Mouse (Mus musculus) heart, embryonic 15.5 days (tissue): ENCODE data around the gene Mob3b. TPM values are rescaled to one million over a fixed set of nuclear protein-coding genes. Genes with fewer than 3 reads are reported as not detected.

Experiments
- ATAC-seq: fragments of 200-750 bp; cut with Nextera tagmentation; replicated peaks from 2 replicates; pipeline ENCODE4 v1.8.0; 2017; ENCODE audit warnings: low read depth, moderate TSS enrichment; ENCODE audit not compliant: insufficient number of reproducible peaks, insufficient read depth, low FRiP score
- H3K27ac ChIP-seq: fragments of 300-500 bp; sonication (generic); 2 replicates; pipeline ENCODE4 v1.5.1; 2015; ENCODE audit warnings: mild to moderate bottlenecking, inconsistent platforms
- H3K27me3 ChIP-seq: fragments of 300-500 bp; sonication (generic); 2 replicates; pipeline ENCODE4 v1.6.1; 2015; ENCODE audit warnings: inconsistent platforms
- H3K36me3 ChIP-seq: fragments of 300-500 bp; sonication (generic); 2 replicates; pipeline ENCODE4 v1.6.1; 2015; ENCODE audit warnings: mild to moderate bottlenecking, inconsistent platforms
- H3K4me1 ChIP-seq: fragments of 300-500 bp; sonication (generic); replicated peaks from 2 replicates; pipeline ENCODE4 v1.6.1; 2015; ENCODE audit warnings: inconsistent platforms
- H3K4me2 ChIP-seq: fragments of 300-500 bp; sonication (generic); 2 replicates; pipeline ENCODE4 v1.6.1; 2015; ENCODE audit warnings: inconsistent platforms, mild to moderate bottlenecking, moderate library complexity
- H3K4me3 ChIP-seq: fragments of 300-500 bp; sonication (generic); 2 replicates; pipeline ENCODE4 v1.5.1; 2015; ENCODE audit warnings: mild to moderate bottlenecking, inconsistent platforms
- H3K9ac ChIP-seq: fragments of 300-500 bp; sonication (generic); 2 replicates; pipeline ENCODE4 v1.6.1; 2015; ENCODE audit warnings: mild to moderate bottlenecking, inconsistent platforms
- H3K9me3 ChIP-seq: fragments of 300-500 bp; sonication (generic); replicated peaks from 2 replicates; pipeline ENCODE4 v1.6.1; 2016; ENCODE audit warnings: inconsistent platforms
- WGBS: fragments of 180-500 bp; shearing (Covaris S2); methylation state at CpG from one replicate; pipeline ENCODE4 v1.1.7; 2015; ENCODE audit warnings: mixed read lengths; 5-methylcytosine and 5-hydroxymethylcytosine counted together
- polyA plus RNA-seq: library from polyadenylated mRNA; unstranded; fragments of >200 nt; fragmentation: Nextera tagmentation; extraction: Ambion mirVana; gene quantifications from 2 replicates; pipeline ENCODE4 v1.2.1, GENCODE M21; 2015

Mob3b gene
- polyA plus RNA-seq, 1 experiment from 2014 or later: 4.1 TPM

DNA sequence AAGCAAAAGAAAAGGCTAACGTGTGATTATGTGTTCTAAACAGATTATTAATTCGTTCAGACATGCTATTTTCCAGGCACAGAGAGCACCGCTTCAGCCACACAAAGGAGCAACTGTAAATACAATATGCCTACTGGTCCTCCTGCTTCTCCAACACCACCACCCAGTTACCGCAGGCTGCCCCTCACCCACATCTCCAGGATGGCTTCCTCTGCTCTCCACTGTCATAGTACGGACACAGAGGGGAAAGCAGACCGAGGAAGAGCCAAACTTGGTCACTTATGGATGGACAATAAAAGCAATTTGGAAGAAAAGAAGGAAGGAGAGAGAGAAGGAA, 163.7 kb downstream of the Mob3b start:
- H3K4me3 ChIP-seq: no peak overlapping the region
- H3K36me3 ChIP-seq: no peaks in the 10 kb centered on the region
- no peak for ATAC-seq
- no peak overlapping the region for H3K27ac ChIP-seq
- H3K4me1 ChIP-seq: peaks cover 14% of the 10 kb centered on the region
- H3K4me2 ChIP-seq: peak overlapping the region; percentile 33; the same call in 1 of the 2 replicates
- no peaks in the 10 kb centered on the region for H3K9me3 ChIP-seq
- WGBS: 57% methylated on average over 6 of the region's 6 CpGs
- no peak overlapping the region for H3K9ac ChIP-seq
- H3K27me3 ChIP-seq: 0 out of 2 replicates have a peak, but pooled peaks cover 9% of the 10 kb centered on the region

GRCm38 (mm10) chr4:34992866-34993638, 164.2 kb downstream of the Mob3b start:
- ATAC-seq: no peak
- H3K4me3 ChIP-seq: no peak overlapping the region
- WGBS: 39% methylated on average over 22 of the region's 22 CpGs

DNA sequence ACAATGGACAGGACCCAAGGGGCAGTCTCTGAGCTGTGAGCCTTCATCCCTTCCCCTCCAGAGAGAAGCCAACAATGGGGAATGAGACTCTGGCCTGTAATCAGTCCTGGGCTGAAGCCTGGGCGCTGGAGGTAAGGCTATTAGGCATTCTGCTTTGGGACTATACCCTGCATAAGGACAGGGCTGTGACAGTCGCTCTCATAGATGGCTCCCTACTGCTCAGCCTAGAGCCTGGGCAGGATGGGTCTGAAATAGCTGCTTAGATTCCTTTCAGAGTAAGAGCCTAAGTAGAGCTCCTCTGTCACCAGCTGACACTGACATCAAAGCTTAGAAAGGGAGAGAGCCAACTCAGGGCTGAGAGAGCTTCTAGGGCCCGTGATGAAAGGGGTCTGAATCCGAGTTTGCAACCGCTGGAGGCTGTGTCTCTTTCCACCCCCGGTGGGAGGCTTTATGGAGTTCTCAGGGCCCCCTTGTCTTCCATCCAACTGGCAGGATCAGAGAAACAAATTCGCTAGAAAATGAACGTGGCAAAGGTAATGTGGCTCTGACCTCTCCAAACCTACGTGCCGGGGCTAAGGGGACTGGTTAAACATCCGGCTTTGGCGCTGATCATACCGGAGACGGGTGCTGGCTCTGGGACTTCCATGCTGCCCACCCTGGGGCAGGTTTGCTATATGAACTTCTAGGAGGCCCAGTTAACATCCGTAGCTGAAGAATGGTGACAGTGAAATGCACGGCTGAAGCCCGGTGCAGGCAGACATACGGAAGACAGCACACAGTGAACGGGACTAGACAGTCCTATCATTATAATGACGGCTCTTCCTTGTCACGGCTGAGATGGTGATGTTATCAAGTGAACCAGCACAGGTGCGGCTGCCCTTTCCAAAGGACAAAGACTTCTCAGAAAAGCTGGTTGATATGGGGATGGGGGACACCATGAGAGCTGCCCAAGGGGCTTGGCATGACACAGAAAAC, 165.1 kb downstream of the Mob3b start:
- Histone ChIP-seq H3K27ac (no peak overlapping the region), H3K36me3 (no peaks in the 10 kb centered on the region), H3K9me3 (no peaks in the 10 kb centered on the region), H3K9ac (no peak overlapping the region), H3K4me3 (no peak overlapping the region), H3K4me2 (no peak overlapping the region), H3K4me1 (peaks cover 14% of the 10 kb centered on the region), H3K27me3 (0 out of 2 replicates have a peak, but pooled peaks cover 9% of the 10 kb centered on the region)
- ATAC-seq: no peak
- WGBS: 58% methylated on average over 22 of the region's 22 CpGs

More at GRCm38 (mm10) chr4:34992866-34993638, 164.2 kb downstream of the Mob3b start:
- H3K27me3 ChIP-seq: 0 out of 2 replicates have a peak, but pooled peaks cover 9% of the 10 kb centered on the region
- H3K4me2 ChIP-seq: peak overlapping the region; percentile 33; the same call in 1 of the 2 replicates
- peaks cover 14% of the 10 kb centered on the region for H3K4me1 ChIP-seq
- no peak overlapping the region for H3K9ac ChIP-seq
- H3K36me3 ChIP-seq: no peaks in the 10 kb centered on the region
- H3K27ac ChIP-seq: no peak overlapping the region
- H3K9me3 ChIP-seq: no peaks in the 10 kb centered on the region

DNA sequence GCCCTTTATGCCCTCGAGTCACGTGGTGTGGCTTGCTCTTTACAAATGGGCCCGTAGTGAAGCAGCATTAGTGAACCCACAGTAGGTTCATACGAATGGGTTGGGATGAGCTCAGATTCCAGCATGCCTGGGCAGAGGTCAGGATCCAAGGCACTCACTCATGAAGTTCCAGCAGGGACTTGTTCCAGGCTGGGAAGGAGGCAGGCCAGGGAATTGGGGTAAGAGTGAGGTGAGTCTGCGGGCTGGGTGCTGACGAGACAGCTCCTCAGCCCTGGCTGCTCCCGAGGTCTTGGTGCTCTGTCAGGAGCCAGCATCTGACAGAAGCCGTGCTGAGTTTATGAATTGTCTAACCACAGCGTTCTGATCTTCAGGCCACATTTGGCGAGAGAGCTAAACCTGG, 166.2 kb downstream of the Mob3b start:
- Histone ChIP-seq H3K27ac (no peak overlapping the region), H3K4me3 (no peak overlapping the region), H3K4me2 (no peak overlapping the region), H3K36me3 (no peaks in the 10 kb centered on the region), H3K4me1 (peaks cover 14% of the 10 kb centered on the region), H3K9me3 (no peaks in the 10 kb centered on the region), H3K9ac (no peak overlapping the region), H3K27me3 (0 out of 2 replicates have a peak, but pooled peaks cover 9% of the 10 kb centered on the region)
- 44% methylated on average over 10 of the region's 10 CpGs for WGBS
- no peak for ATAC-seq

DNA sequence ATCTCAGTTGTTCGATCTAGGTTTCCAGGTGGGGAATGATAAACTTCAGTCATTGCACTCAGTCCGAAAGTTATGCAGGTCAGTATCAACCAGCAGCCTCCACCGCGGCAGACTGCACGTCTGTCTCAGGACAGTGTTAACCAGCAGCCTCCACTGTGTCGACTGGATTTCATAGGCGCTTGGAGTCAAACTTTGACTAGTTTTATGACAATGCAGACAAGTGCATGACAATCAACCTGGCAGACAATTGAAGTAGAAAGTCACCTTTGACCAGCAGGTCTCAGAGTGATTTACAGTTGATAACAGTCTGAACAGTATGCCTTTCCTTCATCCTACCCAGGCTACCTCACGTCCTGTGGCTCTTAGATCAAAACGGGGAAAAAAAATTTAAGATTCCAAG, 166.6 kb downstream of the Mob3b start:
- no peak for ATAC-seq
- H3K27me3 ChIP-seq: 0 out of 2 replicates have a peak, but pooled peaks cover 9% of the 10 kb centered on the region
- no peak overlapping the region for H3K27ac ChIP-seq
- no peak overlapping the region for H3K4me2 ChIP-seq
- no peak overlapping the region for H3K9ac ChIP-seq
- 76% methylated on average over 9 of the region's 9 CpGs for WGBS
- H3K9me3 ChIP-seq: no peaks in the 10 kb centered on the region
- peaks cover 14% of the 10 kb centered on the region for H3K4me1 ChIP-seq
- H3K36me3 ChIP-seq: no peaks in the 10 kb centered on the region
- H3K4me3 ChIP-seq: no peak overlapping the region

DNA sequence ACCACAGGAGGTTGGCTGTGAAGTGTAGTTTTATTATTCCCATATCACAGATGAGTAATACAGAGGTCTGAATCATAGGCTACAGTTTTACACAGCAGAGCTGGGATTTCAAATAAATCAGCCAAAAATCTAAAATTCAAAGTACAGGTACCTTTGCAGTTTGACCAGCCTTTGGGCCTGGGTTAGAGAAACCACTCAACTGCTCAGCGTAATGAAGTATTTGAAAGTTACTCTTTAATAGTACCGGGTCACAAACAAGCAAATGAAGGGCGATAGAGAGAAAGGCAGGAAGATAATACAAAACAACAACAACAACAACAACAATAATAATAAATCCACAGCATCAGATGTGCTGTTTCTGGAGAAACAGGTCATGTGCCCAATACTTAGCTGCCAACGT, 169.7 kb downstream of the Mob3b start:
- no peak overlapping the region for H3K27ac ChIP-seq
- H3K4me1 ChIP-seq: peaks cover 12% of the 10 kb centered on the region; the same call in 1 of the 2 replicates
- H3K27me3 ChIP-seq: 0 out of 2 replicates have a peak, but pooled peaks cover 9% of the 10 kb centered on the region
- H3K9ac ChIP-seq: no peak overlapping the region
- no peaks in the 10 kb centered on the region for H3K9me3 ChIP-seq
- no peak overlapping the region for H3K4me3 ChIP-seq
- no peak for ATAC-seq
- WGBS: 90% methylated on average over 4 of the region's 4 CpGs
- no peaks in the 10 kb centered on the region for H3K36me3 ChIP-seq
- H3K4me2 ChIP-seq: no peak overlapping the region

- no peaks in the 10 kb centered on the region for H3K9me3 ChIP-seq
- peaks cover 12% of the 10 kb centered on the region; the same call in 1 of the 2 replicates for H3K4me1 ChIP-seq
- no peak overlapping the region for H3K27ac ChIP-seq
- 83% methylated on average over 12 of the region's 12 CpGs for WGBS
- H3K4me2 ChIP-seq: no peak overlapping the region
- 0 out of 2 replicates have a peak, but pooled peaks cover 9% of the 10 kb centered on the region for H3K27me3 ChIP-seq
- H3K36me3 ChIP-seq: no peaks in the 10 kb centered on the region
- ATAC-seq: no peak
- no peak overlapping the region for H3K4me3 ChIP-seq
- no peak overlapping the region for H3K9ac ChIP-seq
Measured at GRCm38 (mm10) chr4:34987109-34987508, 170.2 kb downstream of the Mob3b start.

- H3K9me3 ChIP-seq: no peaks in the 10 kb centered on the region
- H3K4me1 ChIP-seq: peaks cover 9% of the 10 kb centered on the region
- H3K36me3 ChIP-seq: no peaks in the 10 kb centered on the region
- ATAC-seq: no peak
- H3K4me3 ChIP-seq: no peak overlapping the region
- H3K4me2 ChIP-seq: no peak overlapping the region
- 71% methylated on average over 4 of the region's 4 CpGs for WGBS
- H3K27ac ChIP-seq: no peak overlapping the region
- H3K27me3 ChIP-seq: 0 out of 2 replicates have a peak, but pooled peaks cover 9% of the 10 kb centered on the region
- no peak overlapping the region for H3K9ac ChIP-seq
Measured at GRCm38 (mm10) chr4:34986647-34987046, 170.6 kb downstream of the Mob3b start.

DNA sequence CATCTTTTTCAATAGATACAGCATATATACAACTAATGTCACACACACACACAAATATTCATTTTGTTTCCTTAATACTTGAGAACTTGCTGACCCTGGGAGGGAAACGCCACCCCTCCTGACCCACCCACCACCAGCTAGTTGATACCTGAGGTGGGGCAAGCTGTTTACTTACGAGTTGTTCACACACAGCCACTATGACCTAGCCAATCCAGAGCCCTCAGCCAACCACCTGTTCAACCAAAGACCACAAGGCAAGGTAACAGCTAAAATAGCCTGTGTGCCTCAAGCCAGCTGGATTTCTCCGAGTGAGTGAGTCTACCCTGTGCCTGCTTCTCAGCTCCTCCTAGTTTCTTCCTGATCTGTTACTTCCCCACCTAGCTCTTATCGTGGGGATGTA, 172.9 kb downstream of the Mob3b start:
- no peak for ATAC-seq
- Histone ChIP-seq H3K27me3 (no peaks in the 10 kb centered on the region), H3K9me3 (no peaks in the 10 kb centered on the region), H3K27ac (no peak overlapping the region), H3K4me3 (no peak overlapping the region), H3K36me3 (no peaks in the 10 kb centered on the region), H3K4me1 (peaks cover 10% of the 10 kb centered on the region), H3K4me2 (no peak overlapping the region), H3K9ac (no peak overlapping the region)
- WGBS: 86% methylated on average over 4 of the region's 4 CpGs

GRCm38 (mm10) chr4:34983511-34983910, 173.8 kb downstream of the Mob3b start:
- Histone ChIP-seq H3K27me3 (no peaks in the 10 kb centered on the region), H3K36me3 (no peaks in the 10 kb centered on the region), H3K4me1 (peaks cover 10% of the 10 kb centered on the region), H3K4me3 (no peak overlapping the region), H3K9ac (no peak overlapping the region), H3K27ac (no peak overlapping the region), H3K9me3 (no peaks in the 10 kb centered on the region), H3K4me2 (no peak overlapping the region)
- ATAC-seq: no peak
- WGBS: 28% methylated on average over 6 of the region's 6 CpGs
